Mouse (Mus musculus): ENCODE data around the gene Mtmr1. TPM values are rescaled to one million over a fixed set of nuclear protein-coding genes. Genes with fewer than 3 reads are reported as not detected.
A peak's percentile ranks its signal among the peaks of the same experiment; 100 is the strongest.
"Not testable (repeated sequence)": the region's sequence is repeated elsewhere in the genome, so short reads cannot be mapped to it uniquely, and the experiment has no call there.

Mtmr1 gene
- polyA plus RNA-seq (2011; ENCODE audit: insufficient read depth, insufficient read length, low read depth, missing spikeins) = 8.1 and 9.4 TPM in 2 replicates

GRCm38 (mm10) chrX:71364554-71364991 lies at the start of gene Mtmr1:
TSS of gene Mtmr1 (plus strand) at chrX:71364760.
- H3K27ac ChIP-seq (ENCODE audit: insufficient read depth, low read length) = no peak within 1 kb of the TSS
- H3K9me3 ChIP-seq (replicated peaks; ENCODE audit: control insufficient read depth, insufficient read depth, low read length, poor library complexity, severe bottlenecking) = no peaks in the 10 kb centered on the region
- no peaks in the 10 kb centered on the region for H3K36me3 ChIP-seq (ENCODE audit: control insufficient read depth, insufficient read depth, low read length, poor library complexity, severe bottlenecking)
- peak within 1 kb of the TSS; percentile 61 for H3K9ac ChIP-seq (ENCODE audit: low read depth, poor library complexity, severe bottlenecking)
- no peaks in the 10 kb centered on the region for H3K27me3 ChIP-seq (ENCODE audit: control insufficient read depth, insufficient read depth, low read length, poor library complexity, severe bottlenecking)
- TF ChIP-seq POLR2A (IDR thresholded peaks at IDR 0.05; ENCODE audit: insufficient read depth, low read length) = no peak
- no peak for TF ChIP-seq EP300 (IDR thresholded peaks at IDR 0.05; ENCODE audit: insufficient read depth, low read depth, low read length)
- TF ChIP-seq CTCF (IDR thresholded peaks at IDR 0.05; ENCODE audit: low read depth, low read length) = no peak
- H3K4me1 ChIP-seq (ENCODE audit: control insufficient read depth, insufficient read depth, low read length) = no peaks in the 10 kb centered on the region
- H3K4me3 ChIP-seq (ENCODE audit: low read depth, low read length) = peak within 1 kb of the TSS; percentile 72

GRCm38 (mm10) chrX:71352033-71352432 lies 12.5 kb upstream of the Mtmr1 start:
- no peak overlapping the region for H3K27ac ChIP-seq (ENCODE audit: insufficient read depth, low read length)
- TF ChIP-seq POLR2A (IDR thresholded peaks at IDR 0.05; ENCODE audit: insufficient read depth, low read length) (no peak), EP300 (IDR thresholded peaks at IDR 0.05; ENCODE audit: insufficient read depth, low read depth, low read length) (no peak), CTCF (IDR thresholded peaks at IDR 0.05; ENCODE audit: low read depth, low read length) (no peak)
- no peaks in the 10 kb centered on the region for H3K9me3 ChIP-seq (replicated peaks; ENCODE audit: control insufficient read depth, insufficient read depth, low read length, poor library complexity, severe bottlenecking)
- H3K9ac ChIP-seq (ENCODE audit: low read depth, poor library complexity, severe bottlenecking) = no peak overlapping the region
- no peaks in the 10 kb centered on the region for H3K4me1 ChIP-seq (ENCODE audit: control insufficient read depth, insufficient read depth, low read length)
- H3K36me3 ChIP-seq (ENCODE audit: control insufficient read depth, insufficient read depth, low read length, poor library complexity, severe bottlenecking) = no peaks in the 10 kb centered on the region
- H3K4me3 ChIP-seq (ENCODE audit: low read depth, low read length) = no peak overlapping the region
- no peaks in the 10 kb centered on the region for H3K27me3 ChIP-seq (ENCODE audit: control insufficient read depth, insufficient read depth, low read length, poor library complexity, severe bottlenecking)

DNA sequence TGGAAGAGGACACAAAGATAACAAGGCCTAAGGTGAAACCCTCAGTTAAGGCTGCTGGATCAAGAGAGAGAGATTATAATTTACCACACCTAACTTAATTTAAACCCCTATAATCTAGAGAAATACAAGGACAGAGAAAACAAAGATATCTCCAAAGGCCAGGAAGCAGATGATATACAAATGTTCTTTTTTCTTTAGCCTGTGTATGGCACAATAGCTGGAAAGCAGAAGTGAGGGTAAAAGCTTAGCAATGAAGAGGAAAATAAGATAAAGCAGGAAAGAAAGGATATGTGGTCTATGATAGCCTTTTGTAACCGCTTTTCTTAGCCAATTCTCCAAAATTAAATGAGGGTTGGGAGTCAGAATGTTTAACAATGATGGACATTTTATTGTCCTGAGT lies 9.2 kb upstream of the Mtmr1 start:
- H3K4me1 ChIP-seq (ENCODE audit: control insufficient read depth, insufficient read depth, low read length) = no peaks in the 10 kb centered on the region
- H3K9ac ChIP-seq (ENCODE audit: low read depth, poor library complexity, severe bottlenecking) = no peak overlapping the region
- no peak for TF ChIP-seq EP300 (IDR thresholded peaks at IDR 0.05; ENCODE audit: insufficient read depth, low read depth, low read length)
- TF ChIP-seq CTCF (IDR thresholded peaks at IDR 0.05; ENCODE audit: low read depth, low read length) = no peak
- no peak for TF ChIP-seq POLR2A (IDR thresholded peaks at IDR 0.05; ENCODE audit: insufficient read depth, low read length)
- no peaks in the 10 kb centered on the region for H3K9me3 ChIP-seq (replicated peaks; ENCODE audit: control insufficient read depth, insufficient read depth, low read length, poor library complexity, severe bottlenecking)
- H3K4me3 ChIP-seq (ENCODE audit: low read depth, low read length) = no peak overlapping the region
- no peak overlapping the region for H3K27ac ChIP-seq (ENCODE audit: insufficient read depth, low read length)
- no peaks in the 10 kb centered on the region for H3K27me3 ChIP-seq (ENCODE audit: control insufficient read depth, insufficient read depth, low read length, poor library complexity, severe bottlenecking)
- no peaks in the 10 kb centered on the region for H3K36me3 ChIP-seq (ENCODE audit: control insufficient read depth, insufficient read depth, low read length, poor library complexity, severe bottlenecking)

GRCm38 (mm10) chrX:71361793-71362192 lies 2.8 kb upstream of the Mtmr1 start:
- not testable (repeated sequence) for H3K9me3 ChIP-seq (replicated peaks; ENCODE audit: control insufficient read depth, insufficient read depth, low read length, poor library complexity, severe bottlenecking); H3K27ac ChIP-seq (ENCODE audit: insufficient read depth, low read length); H3K4me3 ChIP-seq (ENCODE audit: low read depth, low read length); H3K9ac ChIP-seq (ENCODE audit: low read depth, poor library complexity, severe bottlenecking); H3K36me3 ChIP-seq (ENCODE audit: control insufficient read depth, insufficient read depth, low read length, poor library complexity, severe bottlenecking); H3K4me1 ChIP-seq (ENCODE audit: control insufficient read depth, insufficient read depth, low read length); H3K27me3 ChIP-seq (ENCODE audit: control insufficient read depth, insufficient read depth, low read length, poor library complexity, severe bottlenecking)

DNA sequence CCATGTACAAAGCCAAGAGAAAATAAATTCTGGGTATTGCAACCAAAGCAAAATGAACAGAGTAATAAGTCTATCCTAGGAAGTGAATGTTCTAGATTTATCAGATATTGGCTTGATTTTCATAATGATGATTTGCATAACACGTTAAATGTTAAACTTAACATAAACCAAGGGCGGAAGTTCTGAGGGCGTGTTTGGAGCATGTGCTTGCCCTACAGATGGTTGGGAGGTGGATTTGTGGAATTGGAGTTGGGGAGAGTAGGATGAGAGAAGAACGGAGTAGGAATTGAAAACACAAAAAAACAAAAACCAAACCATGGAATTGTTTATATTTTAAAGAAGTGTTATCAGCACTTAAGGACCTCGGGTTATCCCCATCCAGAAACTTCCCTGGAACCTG lies 498 bp upstream of the Mtmr1 start:
- Histone ChIP-seq H3K9me3 (replicated peaks; ENCODE audit: control insufficient read depth, insufficient read depth, low read length, poor library complexity, severe bottlenecking) (no peaks in the 10 kb centered on the region), H3K27ac (ENCODE audit: insufficient read depth, low read length) (no peak overlapping the region), H3K27me3 (ENCODE audit: control insufficient read depth, insufficient read depth, low read length, poor library complexity, severe bottlenecking) (no peaks in the 10 kb centered on the region), H3K4me3 (ENCODE audit: low read depth, low read length) (no peak overlapping the region), H3K4me1 (ENCODE audit: control insufficient read depth, insufficient read depth, low read length) (no peaks in the 10 kb centered on the region), H3K36me3 (ENCODE audit: control insufficient read depth, insufficient read depth, low read length, poor library complexity, severe bottlenecking) (no peaks in the 10 kb centered on the region), H3K9ac (ENCODE audit: low read depth, poor library complexity, severe bottlenecking) (no peak overlapping the region)
- TF ChIP-seq EP300 (IDR thresholded peaks at IDR 0.05; ENCODE audit: insufficient read depth, low read depth, low read length) (no peak), POLR2A (IDR thresholded peaks at IDR 0.05; ENCODE audit: insufficient read depth, low read length) (no peak), CTCF (IDR thresholded peaks at IDR 0.05; ENCODE audit: low read depth, low read length) (no peak)

GRCm38 (mm10) chrX:71365011-71365410 lies 451 bp downstream of the Mtmr1 start:
- Histone ChIP-seq H3K27ac (ENCODE audit: insufficient read depth, low read length) (no peak overlapping the region), H3K4me1 (ENCODE audit: control insufficient read depth, insufficient read depth, low read length) (no peaks in the 10 kb centered on the region), H3K9me3 (replicated peaks; ENCODE audit: control insufficient read depth, insufficient read depth, low read length, poor library complexity, severe bottlenecking) (no peaks in the 10 kb centered on the region), H3K36me3 (ENCODE audit: control insufficient read depth, insufficient read depth, low read length, poor library complexity, severe bottlenecking) (no peaks in the 10 kb centered on the region), H3K27me3 (ENCODE audit: control insufficient read depth, insufficient read depth, low read length, poor library complexity, severe bottlenecking) (no peaks in the 10 kb centered on the region), H3K9ac (ENCODE audit: low read depth, poor library complexity, severe bottlenecking) (peak overlapping the region; percentile 61), H3K4me3 (ENCODE audit: low read depth, low read length) (peak overlapping the region; percentile 72)
- TF ChIP-seq EP300 (IDR thresholded peaks at IDR 0.05; ENCODE audit: insufficient read depth, low read depth, low read length) = no peak
- no peak for TF ChIP-seq CTCF (IDR thresholded peaks at IDR 0.05; ENCODE audit: low read depth, low read length)
- no peak for TF ChIP-seq POLR2A (IDR thresholded peaks at IDR 0.05; ENCODE audit: insufficient read depth, low read length)
